Mouse (Mus musculus) limb, embryonic 15.5 days (tissue): ENCODE data around the gene Myo3b. TPM values are rescaled to one million over a fixed set of nuclear protein-coding genes. Genes with fewer than 3 reads are reported as not detected.

Source experiments
- polyA plus RNA-seq: library from polyadenylated mRNA; unstranded; fragments of >200 nt; fragmentation: Nextera tagmentation; extraction: Ambion mirVana; gene quantifications from 2 replicates; pipeline ENCODE4 v1.2.1, GENCODE M21; 2015

Myo3b gene
- polyA plus RNA-seq, 1 experiment from 2014 or later: not detected

Other genes with a start within 250 kb of the Myo3b start
- gene Ccdc173, start 249.6 kb upstream of the Myo3b start, polyA plus RNA-seq: 1.5 and 1.7 TPM in 2 replicates
- gene Phospho2, start 249.5 kb upstream of the Myo3b start, polyA plus RNA-seq: 21.6 and 23.6 TPM in 2 replicates
- 21.9 and 25.3 TPM in 2 replicates for gene Klhl23, start 217.2 kb upstream of the Myo3b start, polyA plus RNA-seq
- 302 and 328 TPM in 2 replicates for gene Ssb, start 177.6 kb upstream of the Myo3b start, polyA plus RNA-seq
- gene Mettl5, start 153.5 kb upstream of the Myo3b start, polyA plus RNA-seq: 31.8 and 33.7 TPM in 2 replicates
- gene Ubr3, start 141.9 kb upstream of the Myo3b start, polyA plus RNA-seq: 9.5 and 13.7 TPM in 2 replicates